Mouse (Mus musculus): Measurements from ENCODE around the gene Gm20696.

- TF ChIP-seq POLR2A (IDR thresholded peaks at IDR 0.05; ENCODE audit: borderline replicate concordance, low read depth, low read length) = no peak
- TF ChIP-seq CTCF (IDR thresholded peaks at IDR 0.05; ENCODE audit: low read depth, low read length) = no peak
Measured at GRCm38 (mm10) chr6:99467831-99468230, 198.8 kb downstream of the Gm20696 start.

Data from bone marrow macrophage, adult 2 months (primary cell).